Mouse (Mus musculus) G1E (cell line): ENCODE results near the gene Gm17657.

Experiments
- CTCF ChIP-seq: IDR thresholded peaks from 2 replicates; pipeline ENCODE4 v1.5.1; 2012; ENCODE audit warnings: low read depth, low read length, inconsistent platforms, mixed read lengths
- GATA1 ChIP-seq: IDR thresholded peaks from 2 replicates; pipeline ENCODE4 v1.6.1; 2012; ENCODE audit warnings: borderline replicate concordance, low read length, inconsistent platforms, mixed read lengths
- TAL1 ChIP-seq: conservative IDR thresholded peaks from 2 replicates; pipeline ENCODE4 v1.6.1; 2012; ENCODE audit warnings: low read depth, low read length, inconsistent platforms, mixed read lengths

GRCm38 (mm10) chr17:29519731-29520130, 29.7 kb downstream of the Gm17657 start:
- TF ChIP-seq TAL1 (no peak), GATA1 (no peak), CTCF (no peak)
